Mouse (Mus musculus) ES-Bruce4 (cell line): ENCODE results near the gene Izumo4. TPM values are rescaled to one million over a fixed set of nuclear protein-coding genes. Genes with fewer than 3 reads are reported as not detected.

Source experiments
- H3K27ac ChIP-seq: 2 replicates; pipeline ENCODE4 v1.5.1; 2012; ENCODE audit warnings: low read length, inconsistent platforms; ENCODE audit not compliant: insufficient read depth
- H3K27me3 ChIP-seq: 2 replicates; pipeline ENCODE4 v1.6.1; 2012; ENCODE audit warnings: mild to moderate bottlenecking, low read length, inconsistent platforms; ENCODE audit not compliant: control insufficient read depth, poor library complexity, insufficient read depth, severe bottlenecking
- H3K36me3 ChIP-seq: 2 replicates; pipeline ENCODE4 v1.6.1; 2012; ENCODE audit warnings: inconsistent platforms, mild to moderate bottlenecking, low read length, moderate library complexity; ENCODE audit not compliant: control insufficient read depth, poor library complexity, insufficient read depth, severe bottlenecking
- H3K4me1 ChIP-seq: one replicate; pipeline ENCODE4 v1.8.1; 2011; ENCODE audit warnings: low read length; ENCODE audit not compliant: control insufficient read depth, insufficient read depth
- H3K4me3 ChIP-seq: 2 replicates; pipeline ENCODE4 v1.5.1; 2011; ENCODE audit warnings: low read depth, mild to moderate bottlenecking, low read length
- H3K9ac ChIP-seq: 2 replicates; pipeline ENCODE4 v1.6.1; 2012; ENCODE audit warnings: low read depth, mild to moderate bottlenecking, inconsistent platforms; ENCODE audit not compliant: poor library complexity, severe bottlenecking
- H3K9me3 ChIP-seq: replicated peaks from 2 replicates; pipeline ENCODE4 v1.6.1; 2012; ENCODE audit warnings: mild to moderate bottlenecking, low read length, inconsistent platforms; ENCODE audit not compliant: control insufficient read depth, poor library complexity, insufficient read depth, severe bottlenecking
- CTCF ChIP-seq: IDR thresholded peaks from one replicate; pipeline ENCODE4 v1.8.1; 2011; ENCODE audit warnings: low read depth, low read length
- EP300 ChIP-seq: IDR thresholded peaks from 2 replicates; pipeline ENCODE4 v1.6.1; 2011; ENCODE audit warnings: low read depth, low read length; ENCODE audit not compliant: insufficient read depth
- POLR2A ChIP-seq: IDR thresholded peaks from one replicate; pipeline ENCODE4 v1.8.1; 2011; ENCODE audit warnings: low read length; ENCODE audit not compliant: insufficient read depth
- polyA plus RNA-seq: library from polyadenylated mRNA; stranded (reverse); fragments of >200 nt; gene quantifications from 2 replicates; pipeline ENCODE4 v1.2.4, GENCODE M21; 2011; ENCODE audit warnings: low read depth; ENCODE audit not compliant: missing spikeins, insufficient read depth, insufficient read length

Izumo4 gene
- polyA plus RNA-seq, 1 experiment: 7.2 TPM

- Histone ChIP-seq H3K9ac (no peak overlapping the region), H3K27ac (no peak overlapping the region), H3K36me3 (peaks cover 21% of the 10 kb centered on the region), H3K4me1 (peaks cover 6% of the 10 kb centered on the region), H3K4me3 (no peak overlapping the region), H3K27me3 (no peaks in the 10 kb centered on the region), H3K9me3 (no peaks in the 10 kb centered on the region)
- no peak for TF ChIP-seq POLR2A
- no peak for TF ChIP-seq EP300
- no peak for TF ChIP-seq CTCF
These were observed 35.1 kb upstream of the Izumo4 start for GRCm38 (mm10) chr10:80666837-80667412.

DNA sequence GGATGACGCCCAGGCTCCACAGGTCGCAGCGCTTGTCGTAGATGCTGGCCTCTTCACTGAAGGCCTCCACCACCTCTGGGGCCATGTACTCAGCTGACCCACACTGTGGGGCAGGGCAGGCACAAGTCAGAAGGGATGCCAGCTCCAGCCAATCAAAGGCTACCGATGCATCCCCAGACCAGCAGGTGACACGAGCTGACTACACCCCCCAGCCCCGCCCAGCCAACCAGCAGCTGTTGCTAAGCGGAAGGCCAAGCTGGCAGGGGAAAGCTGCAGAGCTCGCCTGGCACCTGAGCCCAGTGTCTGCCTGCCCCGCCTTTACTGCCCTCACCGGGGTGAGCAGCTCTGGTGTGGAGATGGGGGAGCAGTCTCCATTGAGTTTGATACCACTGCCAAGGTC is 33.4 kb upstream of the Izumo4 start:
- H3K4me1 ChIP-seq: peaks cover 3% of the 10 kb centered on the region

GRCm38 (mm10) chr10:80669018-80669417 is 33.0 kb upstream of the Izumo4 start:
- Histone ChIP-seq H3K4me1 (peaks cover 1% of the 10 kb centered on the region), H3K27me3 (no peaks in the 10 kb centered on the region), H3K9me3 (no peaks in the 10 kb centered on the region), H3K9ac (no peak overlapping the region), H3K36me3 (peaks cover 21% of the 10 kb centered on the region), H3K4me3 (no peak overlapping the region), H3K27ac (no peak overlapping the region)
- TF ChIP-seq EP300 (no peak), POLR2A (no peak), CTCF (no peak)

More for the DNA sequence above, 33.4 kb upstream of the Izumo4 start:
- H3K27ac ChIP-seq: no peak overlapping the region
- H3K4me3 ChIP-seq: no peak overlapping the region
- H3K9ac ChIP-seq: no peak overlapping the region
- H3K36me3 ChIP-seq: peaks cover 21% of the 10 kb centered on the region
- H3K27me3 ChIP-seq: no peaks in the 10 kb centered on the region
- no peaks in the 10 kb centered on the region for H3K9me3 ChIP-seq
- TF ChIP-seq POLR2A (no peak), EP300 (no peak), CTCF (no peak)

DNA sequence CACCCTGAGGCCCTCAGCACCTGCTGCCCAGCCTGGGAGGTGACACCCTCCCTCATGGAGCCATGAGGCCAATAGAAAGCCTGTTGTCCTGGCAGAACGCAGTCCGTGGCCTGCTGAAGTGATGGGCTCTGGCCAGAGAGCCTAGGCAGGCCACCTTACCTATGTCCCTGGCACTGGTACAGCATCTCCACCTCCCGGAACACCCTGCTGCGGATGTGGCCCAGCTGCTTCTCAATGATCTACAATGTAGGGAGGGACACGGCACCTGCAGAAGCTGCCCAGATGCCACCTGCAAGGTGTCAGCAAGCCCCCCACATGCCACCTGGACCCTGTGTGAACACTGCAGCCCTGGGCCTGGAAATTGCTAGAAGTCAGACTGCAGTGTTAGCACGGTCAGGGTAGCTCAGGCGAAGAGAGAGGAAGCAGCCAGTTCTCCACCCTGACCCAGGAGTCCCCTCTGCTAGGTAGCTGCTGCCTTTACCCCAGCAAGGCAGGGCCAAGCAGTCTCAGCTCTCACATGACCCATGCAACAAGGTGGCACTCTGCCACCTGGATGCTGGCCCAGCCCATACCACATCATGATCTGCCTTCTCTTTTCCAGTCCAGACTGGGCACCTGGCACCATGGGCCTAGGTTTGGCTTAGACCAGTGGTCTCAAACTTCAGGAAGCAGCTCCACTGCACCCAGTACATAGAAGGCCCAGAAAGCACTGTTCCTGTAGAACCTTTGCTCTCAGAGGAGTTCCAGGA is 32.1 kb upstream of the Izumo4 start:
- no peak overlapping the region for H3K27ac ChIP-seq
- TF ChIP-seq EP300 (no peak), CTCF (no peak), POLR2A (no peak)
- H3K4me3 ChIP-seq: no peak overlapping the region
- H3K4me1 ChIP-seq: no peaks in the 10 kb centered on the region
- peaks cover 21% of the 10 kb centered on the region for H3K36me3 ChIP-seq
- H3K9ac ChIP-seq: no peak overlapping the region
- H3K9me3 ChIP-seq: no peaks in the 10 kb centered on the region
- no peaks in the 10 kb centered on the region for H3K27me3 ChIP-seq

DNA sequence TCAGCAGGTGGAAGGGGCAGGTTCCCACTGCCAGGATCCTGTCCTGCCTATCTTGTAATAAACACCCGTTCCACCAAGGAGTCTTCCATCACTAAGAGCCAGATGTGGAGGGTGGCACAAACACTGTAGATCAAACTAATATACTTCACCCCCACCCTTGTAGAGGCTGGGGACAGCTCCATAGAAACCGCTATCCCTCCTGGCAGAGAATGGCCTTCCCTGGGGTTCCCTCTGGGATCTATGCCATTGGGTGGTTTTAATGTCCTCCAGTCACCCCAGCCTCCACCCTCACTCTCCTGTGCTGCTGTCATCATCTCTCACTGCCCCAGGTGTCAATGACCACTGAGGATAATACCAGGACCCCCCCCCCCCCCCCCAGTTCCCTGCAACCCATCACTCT is 31.5 kb upstream of the Izumo4 start:
- no peaks in the 10 kb centered on the region for H3K27me3 ChIP-seq
- no peak overlapping the region for H3K4me3 ChIP-seq
- no peak overlapping the region for H3K9ac ChIP-seq
- H3K9me3 ChIP-seq: no peaks in the 10 kb centered on the region
- TF ChIP-seq CTCF (no peak), POLR2A (no peak), EP300 (no peak)
- H3K36me3 ChIP-seq: peaks cover 21% of the 10 kb centered on the region
- no peaks in the 10 kb centered on the region for H3K4me1 ChIP-seq
- no peak overlapping the region for H3K27ac ChIP-seq

- Histone ChIP-seq H3K9ac (no peak overlapping the region), H3K36me3 (peaks cover 21% of the 10 kb centered on the region), H3K4me1 (no peaks in the 10 kb centered on the region), H3K9me3 (no peaks in the 10 kb centered on the region), H3K27me3 (no peaks in the 10 kb centered on the region), H3K27ac (no peak overlapping the region), H3K4me3 (no peak overlapping the region)
- no peak for TF ChIP-seq POLR2A
- no peak for TF ChIP-seq CTCF
- no peak for TF ChIP-seq EP300
These were observed 30.7 kb upstream of the Izumo4 start for GRCm38 (mm10) chr10:80671251-80671650.
